Mouse (Mus musculus) v-Abl transformed pro-B cells (cell line): Measurements from ENCODE around the gene Gm732.

Experiments used
- in situ Hi-C, 2 experiments: fragments of 400-800 bp; cut with MboI; formaldehyde crosslinking; loops; one replicate each; pipeline ENCODE4 v1.15.1; 2025; ENCODE audit not compliant: unreplicated experiment in 2 of 2

Gene Gm732

GRCm38 (mm10) chrX:107948365-107948764 lies at the start of gene Gm732:
Gene Gm732, minus strand, starts transcription at chrX:107948465.
- in situ Hi-C loops, result no loop called here
